Mouse (Mus musculus): ENCODE measurements around the gene Brinp1. TPM values are rescaled to one million over a fixed set of nuclear protein-coding genes. Genes with fewer than 3 reads are reported as not detected.
"Not testable (repeated sequence)": the region's sequence is repeated elsewhere in the genome, so short reads cannot be mapped to it uniquely, and the experiment has no call there.

Brinp1 gene
- total RNA-seq, 2 experiments from 2014 or later, result not detected

DNA sequence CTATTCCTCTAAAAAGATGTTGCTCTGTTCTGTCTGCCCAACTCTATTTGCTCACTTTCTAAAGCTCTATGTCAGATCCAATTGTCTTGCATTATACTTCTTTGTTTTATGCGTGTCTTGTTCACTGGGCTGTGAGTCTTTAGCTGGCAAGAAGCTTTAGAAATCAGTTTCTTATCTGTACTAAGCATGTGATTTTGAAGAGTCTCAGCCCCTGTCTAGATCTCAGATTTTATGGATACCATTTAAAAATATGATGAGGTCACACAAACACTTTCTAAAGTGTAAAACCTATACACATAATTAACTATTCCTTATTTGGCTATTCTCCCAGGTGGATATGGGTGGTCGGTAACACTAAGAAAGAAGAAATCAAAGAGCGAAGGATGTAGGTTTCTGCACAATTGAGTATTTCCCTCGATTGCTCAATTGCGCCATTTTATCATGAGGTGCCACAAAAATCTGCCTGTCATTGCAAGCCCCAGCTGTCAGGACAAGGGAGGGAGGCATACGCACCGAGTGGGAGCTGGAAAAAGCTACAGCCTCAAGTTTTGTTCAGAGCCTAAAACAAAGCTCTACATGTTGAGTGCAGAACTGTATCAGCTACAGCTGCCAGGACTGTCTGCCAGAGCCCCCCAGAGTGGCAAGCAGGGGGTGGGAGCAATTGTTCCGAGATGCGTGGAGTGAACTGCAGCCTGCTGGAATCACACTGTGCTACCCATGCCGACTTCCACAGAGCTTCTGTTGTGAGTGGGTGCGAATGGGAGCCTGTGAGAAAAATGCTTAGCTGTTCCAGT, 47.6 kb downstream of the Brinp1 start:
- Histone ChIP-seq H3K4me3 (no peak overlapping the region), H3K27ac (no peak overlapping the region)
- intact Hi-C loops (cut with DNase I), result no loop called here
- DNase-seq, result no peak
- TF ChIP-seq CTCF (IDR thresholded peaks at IDR 0.05), result no peak

- no peak overlapping the region for H3K27ac ChIP-seq
- DNase-seq, result no peak
- no peak overlapping the region for H3K4me3 ChIP-seq
- no peak for TF ChIP-seq CTCF (IDR thresholded peaks at IDR 0.05)
- intact Hi-C loops (cut with DNase I), result no loop called here
These were observed 63.7 kb downstream of the Brinp1 start for GRCm38 (mm10) chr4:68890526-68890925.

DNA sequence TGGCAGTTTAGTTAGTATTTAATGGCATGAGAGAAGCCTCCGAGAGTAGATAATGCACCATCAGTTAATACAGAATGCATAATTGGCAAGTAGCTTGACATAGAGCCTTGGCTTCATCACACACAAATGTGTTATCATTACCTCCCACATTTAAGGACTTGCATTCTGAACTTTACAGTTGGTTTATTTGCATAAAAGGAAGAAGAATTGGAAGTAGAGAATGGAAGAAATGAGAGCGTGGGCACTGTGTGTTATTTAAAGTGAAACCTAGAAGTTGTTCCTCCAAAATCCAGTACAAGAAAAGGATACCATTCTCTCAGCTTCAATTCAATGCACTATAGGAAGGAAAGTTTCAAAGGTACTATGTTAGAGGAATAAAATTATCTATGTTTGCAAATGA, 67.9 kb downstream of the Brinp1 start:
- intact Hi-C loops (cut with DNase I), result no loop called here
- DNase-seq, result no peak
- no peak overlapping the region for H3K4me3 ChIP-seq
- no peak for TF ChIP-seq CTCF (IDR thresholded peaks at IDR 0.05)
- no peak overlapping the region for H3K27ac ChIP-seq

DNA sequence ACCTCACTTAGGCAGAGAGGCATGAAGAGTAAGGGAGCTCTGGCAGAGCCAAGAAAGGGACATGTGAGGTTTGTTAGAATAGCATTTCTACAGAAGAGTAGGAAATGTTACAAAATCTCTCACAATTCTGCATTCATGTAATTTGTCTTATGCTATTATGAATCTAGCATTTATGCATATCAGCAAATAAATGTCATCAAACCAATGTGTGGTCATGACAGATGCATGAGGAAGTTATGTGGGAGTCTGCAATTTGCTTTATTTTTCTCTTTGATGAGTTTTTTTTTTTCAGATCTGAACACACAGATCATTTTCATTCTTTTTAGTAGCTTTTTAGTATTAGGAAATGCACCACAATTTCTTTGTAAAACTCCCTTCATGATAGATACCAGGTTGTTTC, 82.2 kb downstream of the Brinp1 start:
- no peak overlapping the region for H3K27ac ChIP-seq
- no peak for TF ChIP-seq CTCF (IDR thresholded peaks at IDR 0.05)
- intact Hi-C loops (cut with DNase I), result no loop called here
- H3K4me3 ChIP-seq, result no peak overlapping the region
- no peak for DNase-seq

GRCm38 (mm10) chr4:68865135-68865767, 88.9 kb downstream of the Brinp1 start:
- intact Hi-C loops (cut with DNase I), result no loop called here
- TF ChIP-seq CTCF (IDR thresholded peaks at IDR 0.05), result no peak
- H3K4me3 ChIP-seq, result no peak overlapping the region
- H3K27ac ChIP-seq, result no peak overlapping the region
- DNase-seq, result no peak

- TF ChIP-seq CTCF (IDR thresholded peaks at IDR 0.05), result no peak
- intact Hi-C loops (cut with DNase I), result no loop called here
- Histone ChIP-seq H3K27ac (no peak overlapping the region), H3K4me3 (no peak overlapping the region)
- no peak for DNase-seq
These were observed 89.5 kb downstream of the Brinp1 start for GRCm38 (mm10) chr4:68864668-68865067.

DNA sequence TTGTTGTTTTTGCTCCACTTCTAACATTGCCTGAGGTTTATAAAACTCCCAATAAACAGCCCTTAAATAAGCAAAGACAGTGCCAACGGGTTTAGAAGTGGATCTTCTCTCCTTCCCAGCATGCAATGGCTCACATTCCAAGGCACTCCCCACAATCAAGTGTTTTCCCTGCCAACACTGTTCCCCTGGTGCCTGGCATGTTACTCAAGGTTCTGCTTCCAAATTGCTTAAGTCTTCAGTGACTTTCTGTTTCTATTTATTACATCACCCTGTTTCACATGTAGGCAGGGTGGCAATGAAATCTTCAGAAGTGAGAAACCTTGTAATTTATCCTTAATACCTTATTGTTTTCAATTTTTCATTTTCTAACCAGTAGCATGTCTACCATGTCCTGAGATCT, 97.3 kb downstream of the Brinp1 start:
- H3K27ac ChIP-seq, result no peak overlapping the region
- intact Hi-C loops (cut with DNase I), result no loop called here
- TF ChIP-seq CTCF (IDR thresholded peaks at IDR 0.05), result no peak
- DNase-seq, result no peak
- no peak overlapping the region for H3K4me3 ChIP-seq

- no peak overlapping the region for H3K27ac ChIP-seq
- no peak for DNase-seq
- intact Hi-C loops (cut with DNase I), result no loop called here
- no peak overlapping the region for H3K4me3 ChIP-seq
- TF ChIP-seq CTCF (IDR thresholded peaks at IDR 0.05), result no peak
These were observed 104.5 kb downstream of the Brinp1 start for GRCm38 (mm10) chr4:68849671-68850070.

DNA sequence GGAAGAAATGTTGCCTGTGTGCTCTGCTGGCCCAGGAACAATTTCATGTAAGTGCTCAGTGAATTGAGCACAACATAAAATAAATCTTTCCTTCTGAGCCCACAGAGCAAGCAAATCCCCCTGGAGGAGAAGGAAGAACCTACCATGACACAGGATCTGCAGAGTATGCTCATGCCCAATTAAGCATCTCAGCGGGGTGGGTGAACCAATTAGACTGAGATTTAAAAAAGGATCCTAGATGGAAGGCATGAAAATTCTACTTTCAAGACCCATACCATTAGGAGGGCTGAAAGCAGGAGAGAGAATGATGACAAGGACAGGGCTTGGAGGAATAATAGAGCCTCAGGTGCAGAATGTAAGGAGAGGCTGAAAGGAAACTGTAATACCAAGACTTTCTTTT, 107.2 kb downstream of the Brinp1 start:
- no peak for DNase-seq
- TF ChIP-seq CTCF (IDR thresholded peaks at IDR 0.05), result no peak
- Histone ChIP-seq H3K4me3 (no peak overlapping the region), H3K27ac (no peak overlapping the region)
- intact Hi-C loops (cut with DNase I), result no loop called here

DNA sequence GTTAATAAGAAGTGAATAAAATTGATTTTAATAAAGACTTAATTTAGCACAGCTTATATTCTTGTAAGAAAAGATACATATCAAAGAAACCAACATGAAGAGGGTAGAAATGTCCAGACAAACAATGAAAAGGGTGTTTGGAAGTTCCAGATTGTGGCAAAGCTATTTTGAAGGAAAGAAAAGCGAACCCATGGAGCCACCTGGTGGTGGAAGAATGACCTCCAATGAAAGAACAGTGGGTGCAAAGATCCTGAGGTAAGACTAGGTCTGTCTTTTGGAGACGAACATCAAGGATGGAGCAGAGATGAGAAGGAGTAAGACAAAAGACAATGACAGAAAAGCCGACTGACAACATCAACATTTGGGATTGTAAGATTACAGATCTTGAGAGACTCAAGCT, 108.2 kb downstream of the Brinp1 start:
- no peak for DNase-seq
- H3K4me3 ChIP-seq, result no peak overlapping the region
- peak; percentile 34 for TF ChIP-seq CTCF (IDR thresholded peaks at IDR 0.05)
- intact Hi-C loops (cut with DNase I), result no loop called here
- no peak overlapping the region for H3K27ac ChIP-seq

- intact Hi-C loops (cut with DNase I); H3K27ac ChIP-seq: not testable (repeated sequence)
These were observed 140.2 kb downstream of the Brinp1 start for GRCm38 (mm10) chr4:68813997-68814396.

GRCm38 (mm10) chr4:68806502-68806901, 147.7 kb downstream of the Brinp1 start:
- intact Hi-C loops (cut with DNase I), result no loop called here

More at GRCm38 (mm10) chr4:68813997-68814396, 140.2 kb downstream of the Brinp1 start:
- not testable (repeated sequence) for H3K4me3 ChIP-seq, DNase-seq

DNA sequence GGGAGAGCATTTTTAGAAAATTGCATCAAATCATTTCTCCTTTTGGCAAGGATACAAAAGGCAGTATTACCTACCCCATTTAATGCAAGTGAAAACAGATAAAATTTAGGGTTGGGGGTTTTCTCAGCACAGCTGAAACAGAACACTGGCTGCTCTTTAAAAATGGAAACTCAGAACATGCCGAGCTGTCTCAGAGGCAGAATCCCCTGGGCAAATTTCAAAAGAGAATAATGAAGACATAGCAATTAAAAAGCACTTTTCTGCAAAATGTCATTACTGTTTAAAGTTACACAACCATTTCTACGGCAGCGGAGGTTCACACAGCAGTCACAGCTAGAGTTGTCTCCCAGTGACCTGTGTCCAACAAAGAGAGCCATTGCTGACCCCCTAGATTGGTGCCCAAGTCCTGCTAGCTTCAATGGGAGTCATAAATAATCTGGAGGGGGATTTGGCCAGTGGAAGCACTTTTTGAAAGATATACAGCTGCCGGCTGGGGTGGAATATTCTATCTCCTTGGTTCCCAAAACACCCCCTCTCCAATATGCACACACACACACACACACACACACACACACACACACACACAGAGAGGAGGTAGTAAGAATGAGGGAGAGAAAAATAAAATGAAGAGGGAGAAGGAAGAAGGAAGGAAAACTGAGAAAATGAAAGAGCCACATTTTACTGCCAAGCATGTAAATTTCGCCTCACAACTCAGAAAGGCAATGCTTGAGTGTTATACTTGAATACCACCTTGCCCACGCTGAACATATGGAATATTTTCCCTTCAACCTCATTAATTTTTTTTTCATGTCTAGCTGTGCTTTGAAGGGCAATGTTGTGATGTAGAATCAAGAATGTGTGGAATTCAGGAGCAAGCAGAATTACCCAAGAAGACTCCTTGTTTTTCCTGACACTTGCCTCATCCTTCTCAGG, 152.0 kb downstream of the Brinp1 start:
- TF ChIP-seq CTCF (IDR thresholded peaks at IDR 0.05), result no peak
- intact Hi-C loops (cut with DNase I), result no loop called here
- Histone ChIP-seq H3K27ac (no peak overlapping the region), H3K4me3 (no peak overlapping the region)
- DNase-seq, result no peak

More at GRCm38 (mm10) chr4:68806502-68806901, 147.7 kb downstream of the Brinp1 start:
- TF ChIP-seq CTCF (IDR thresholded peaks at IDR 0.05), result no peak
- Histone ChIP-seq H3K27ac (no peak overlapping the region), H3K4me3 (no peak overlapping the region)
- DNase-seq, result no peak

All from gastrocnemius, adult 2 months (tissue).